Mouse (Mus musculus) myocyte (in vitro differentiated cells): ENCODE results near the gene Utp20. TPM values are rescaled to one million over a fixed set of nuclear protein-coding genes. Genes with fewer than 3 reads are reported as not detected.
"Not testable (repeated sequence)": the region's sequence is repeated elsewhere in the genome, so short reads cannot be mapped to it uniquely, and the experiment has no call there.

Experiments
- H3K27me3 ChIP-seq: one replicate; pipeline ENCODE4 v1.6.1; 2011; ENCODE audit not compliant: control insufficient read depth, insufficient read depth, insufficient read length
- H3K36me3 ChIP-seq: one replicate; pipeline ENCODE4 v1.6.1; 2011; ENCODE audit not compliant: control insufficient read depth, insufficient read depth
- H3K4me2 ChIP-seq: one replicate; pipeline ENCODE4 v1.6.1; 2011; ENCODE audit warnings: low read depth, control low read depth
- H3K4me3 ChIP-seq: one replicate; pipeline ENCODE4 v1.5.1; 2011; ENCODE audit warnings: mild to moderate bottlenecking, control low read depth, moderate library complexity
- H3K79me2 ChIP-seq: one replicate; pipeline ENCODE4 v1.6.1; 2011; ENCODE audit not compliant: control insufficient read depth, insufficient read depth
- H3ac ChIP-seq: one replicate; pipeline ENCODE4 v1.6.1; 2011; ENCODE audit not compliant: control insufficient read depth, insufficient read length
- CEBPB ChIP-seq: IDR thresholded peaks from 2 replicates; pipeline ENCODE4 v1.6.1; 2011; ENCODE audit warnings: mild to moderate bottlenecking, moderate library complexity; ENCODE audit not compliant: poor library complexity, insufficient read depth, severe bottlenecking
- E2F4 ChIP-seq: IDR thresholded peaks from one replicate; pipeline ENCODE4 v1.6.1; 2011; ENCODE audit warnings: mild to moderate bottlenecking, control low read depth, moderate library complexity; ENCODE audit not compliant: insufficient read depth
- MAX ChIP-seq: IDR thresholded peaks from one replicate; pipeline ENCODE4 v1.6.1; 2011; ENCODE audit warnings: low read depth, mild to moderate bottlenecking, control low read depth
- MYOD1 ChIP-seq, 3 experiments: IDR thresholded peaks; one replicate each; pipeline ENCODE4 v1.6.1; 2011; ENCODE audit warnings: control low read depth in 2 of 3, low read depth in 2 of 3, mild to moderate bottlenecking in 2 of 3, moderate library complexity in 1 of 3; ENCODE audit not compliant: insufficient read length in 2 of 3, control insufficient read depth in 1 of 3
- MYOG ChIP-seq, 3 experiments: IDR thresholded peaks; one replicate each; pipeline ENCODE4 v1.6.1; 2011; ENCODE audit warnings: control low read depth in 2 of 3, low read depth in 2 of 3, mild to moderate bottlenecking in 2 of 3; ENCODE audit not compliant: insufficient read length in 2 of 3, control insufficient read depth in 1 of 3, insufficient read depth in 1 of 3
- POLR2A ChIP-seq: IDR thresholded peaks from one replicate; pipeline ENCODE4 v1.6.1; 2011; ENCODE audit warnings: low read depth, mild to moderate bottlenecking, control low read depth, moderate library complexity; ENCODE audit not compliant: insufficient read length
- POLR2AphosphoS2 ChIP-seq: IDR thresholded peaks from one replicate; pipeline ENCODE4 v1.6.1; 2011; ENCODE audit warnings: low read depth, control low read depth; ENCODE audit not compliant: insufficient read length
- REST ChIP-seq: IDR thresholded peaks from one replicate; pipeline ENCODE4 v1.6.1; 2011; ENCODE audit warnings: mild to moderate bottlenecking, control low read depth, moderate library complexity; ENCODE audit not compliant: insufficient read depth, insufficient read length
- SRF ChIP-seq: IDR thresholded peaks from one replicate; pipeline ENCODE4 v1.6.1; 2011; ENCODE audit warnings: low read depth; ENCODE audit not compliant: control insufficient read depth, insufficient read length
- TCF12 ChIP-seq: IDR thresholded peaks from one replicate; pipeline ENCODE4 v1.6.1; 2011; ENCODE audit warnings: mild to moderate bottlenecking, control low read depth; ENCODE audit not compliant: poor library complexity, insufficient read depth, severe bottlenecking
- TCF3 ChIP-seq: IDR thresholded peaks from one replicate; pipeline ENCODE4 v1.6.1; 2011; ENCODE audit warnings: low read depth, control low read depth; ENCODE audit not compliant: insufficient read length
- USF1 ChIP-seq: IDR thresholded peaks from one replicate; pipeline ENCODE4 v1.6.1; 2011; ENCODE audit warnings: low read depth, mild to moderate bottlenecking, control low read depth, moderate library complexity
- polyA plus RNA-seq: library from polyadenylated mRNA; unstranded; fragments of >200 nt; fragmentation: generic; extraction: Trizol; gene quantifications from one replicate; pipeline ENCODE4 v1.2.1, GENCODE M21; 2012; ENCODE audit warnings: missing spikeins

Gene Utp20
- polyA plus RNA-seq, 1 experiment = 11.5 TPM

GRCm38 (mm10) chr10:88834227-88834626 lies 7.6 kb upstream of the Utp20 start:
- TF ChIP-seq POLR2AphosphoS2 = no peak
- no peak overlapping the region for H3K4me3 ChIP-seq
- H3K4me2 ChIP-seq = no peak overlapping the region
- no peaks in the 10 kb centered on the region for H3K79me2 ChIP-seq
- H3K36me3 ChIP-seq = no peaks in the 10 kb centered on the region
- no peak overlapping the region for H3ac ChIP-seq
- no peaks in the 10 kb centered on the region for H3K27me3 ChIP-seq

DNA sequence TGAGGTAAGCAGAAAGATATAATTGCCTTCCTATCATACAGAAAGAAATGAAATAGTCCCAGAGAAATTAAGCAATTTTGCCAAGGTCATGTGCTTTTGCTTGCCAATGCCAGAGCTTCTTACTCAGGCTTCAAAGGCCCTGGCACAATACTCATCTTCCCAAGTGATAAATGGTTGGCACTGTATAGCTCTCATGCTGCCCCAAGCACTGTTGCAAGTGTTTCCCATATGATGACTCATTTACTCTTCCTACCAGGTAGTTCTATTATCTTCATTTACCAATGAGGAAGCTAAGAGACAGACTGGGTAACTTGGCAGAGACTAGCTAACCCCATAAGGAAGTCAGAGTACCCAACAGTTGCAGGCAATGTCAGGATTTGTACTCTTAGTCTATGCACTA lies 1.8 kb upstream of the Utp20 start:
- Histone ChIP-seq H3K79me2 (peaks cover 9% of the 10 kb centered on the region), H3K36me3 (peaks cover 11% of the 10 kb centered on the region), H3ac (no peak overlapping the region), H3K4me2 (no peak overlapping the region), H3K27me3 (no peaks in the 10 kb centered on the region), H3K4me3 (no peak overlapping the region)
- no peak for TF ChIP-seq E2F4
- TF ChIP-seq MYOG (IDR thresholded peaks at IDR 0.05; ENCODE audit: control insufficient read depth in 1 of 3, insufficient read depth in 1 of 3, insufficient read length in 2 of 3, low read depth in 2 of 3) = no peak
- TF ChIP-seq TCF3 = no peak
- no peak for TF ChIP-seq CEBPB
- TF ChIP-seq USF1 = no peak
- no peak for TF ChIP-seq POLR2AphosphoS2
- TF ChIP-seq MYOD1 (IDR thresholded peaks at IDR 0.05; ENCODE audit: control insufficient read depth in 1 of 3, insufficient read length in 2 of 3, low read depth in 2 of 3) = no peak
- no peak for TF ChIP-seq MAX
- no peak for TF ChIP-seq REST
- TF ChIP-seq SRF = no peak
- TF ChIP-seq POLR2A = no peak

GRCm38 (mm10) chr10:88827596-88827995 lies 992 bp upstream of the Utp20 start:
- H3K27me3 ChIP-seq = no peaks in the 10 kb centered on the region
- H3K79me2 ChIP-seq = peaks cover 9% of the 10 kb centered on the region
- TF ChIP-seq E2F4 (no peak), REST (no peak), USF1 (no peak), SRF (no peak), TCF12 (no peak), POLR2AphosphoS2 (no peak), MYOD1 (IDR thresholded peaks at IDR 0.05; ENCODE audit: control insufficient read depth in 1 of 3, insufficient read length in 2 of 3, low read depth in 2 of 3) (no peak), MYOG (IDR thresholded peaks at IDR 0.05; ENCODE audit: control insufficient read depth in 1 of 3, insufficient read depth in 1 of 3, insufficient read length in 2 of 3, low read depth in 2 of 3) (no peak), CEBPB (no peak), POLR2A (no peak), TCF3 (no peak), MAX (no peak)
- H3ac ChIP-seq = no peak overlapping the region
- H3K4me2 ChIP-seq = peak overlapping the region; percentile 74
- peaks cover 11% of the 10 kb centered on the region for H3K36me3 ChIP-seq
- H3K4me3 ChIP-seq = peak overlapping the region; percentile 61

DNA sequence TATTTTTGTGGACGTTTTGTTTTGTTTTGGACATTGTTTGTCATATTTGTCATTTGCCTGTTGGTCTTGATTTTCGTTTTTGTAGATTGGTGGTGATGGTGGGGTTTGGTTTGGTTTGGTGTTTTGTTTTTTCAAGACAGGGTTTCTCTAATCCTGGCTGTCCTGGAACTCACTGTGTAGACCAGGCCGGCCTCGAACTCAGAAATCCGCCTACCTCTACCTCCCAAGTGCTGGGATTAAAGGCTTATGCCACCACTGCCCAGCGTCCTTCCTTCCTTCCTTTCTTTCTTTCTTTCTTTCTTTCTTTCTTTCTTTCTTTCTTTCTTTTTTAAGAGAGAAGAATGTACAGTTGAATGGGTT lies 323 bp upstream of the Utp20 start:
- not testable (repeated sequence) for H3K27me3 ChIP-seq, H3K79me2 ChIP-seq
- peak overlapping the region; percentile 74 for H3K4me2 ChIP-seq
- peak overlapping the region; percentile 56 for H3ac ChIP-seq
- peak overlapping the region; percentile 61 for H3K4me3 ChIP-seq
- peaks cover 11% of the 10 kb centered on the region for H3K36me3 ChIP-seq

DNA sequence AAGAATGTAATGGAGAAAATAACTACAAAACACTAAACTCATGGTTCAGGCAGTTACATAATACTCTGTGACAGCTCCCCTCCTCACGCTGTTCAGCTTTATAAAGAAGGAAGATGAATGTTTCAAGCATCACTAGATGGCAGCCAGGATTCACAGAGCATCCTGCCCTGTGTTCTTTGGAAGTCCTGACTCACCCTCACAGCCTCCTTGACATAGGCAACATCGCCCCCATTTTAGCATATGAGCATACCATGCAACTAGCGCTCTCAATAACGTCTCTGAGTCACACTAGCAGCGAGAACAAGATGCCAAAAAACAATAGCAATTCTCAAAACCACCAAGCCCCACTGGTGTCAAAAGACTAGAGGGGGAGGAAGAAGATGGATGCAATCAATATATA lies 9.3 kb downstream of the Utp20 start:
- TF ChIP-seq CEBPB (no peak), E2F4 (no peak), POLR2A (no peak), POLR2AphosphoS2 (no peak), USF1 (no peak), MYOG (IDR thresholded peaks at IDR 0.05; ENCODE audit: control insufficient read depth in 1 of 3, insufficient read depth in 1 of 3, insufficient read length in 2 of 3, low read depth in 2 of 3) (no peak), MAX (no peak), REST (no peak), TCF3 (no peak), MYOD1 (IDR thresholded peaks at IDR 0.05; ENCODE audit: control insufficient read depth in 1 of 3, insufficient read length in 2 of 3, low read depth in 2 of 3) (no peak), TCF12 (no peak)
- Histone ChIP-seq H3ac (no peak overlapping the region), H3K4me3 (no peak overlapping the region)

DNA sequence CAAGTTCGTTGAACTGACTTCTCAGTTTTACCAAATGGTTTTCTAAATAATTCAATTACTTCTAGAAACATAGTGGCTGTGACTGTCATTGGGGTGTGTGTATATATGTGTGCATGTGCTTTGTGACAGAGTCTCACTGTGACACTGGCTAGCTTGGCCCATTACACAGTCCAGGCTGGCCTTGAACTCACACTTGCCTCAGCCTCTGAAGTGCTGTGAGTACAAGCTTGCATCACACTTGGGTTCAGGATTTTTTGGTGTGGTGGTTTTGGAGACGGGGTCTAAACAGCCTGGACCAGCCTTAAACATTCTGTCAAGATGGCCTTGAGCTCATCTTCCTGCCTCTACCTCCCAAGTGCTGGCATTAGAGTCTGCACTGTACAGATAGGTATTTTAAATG lies 11.3 kb downstream of the Utp20 start:
- no peaks in the 10 kb centered on the region for H3K79me2 ChIP-seq
- H3K4me3 ChIP-seq = no peak overlapping the region
- H3K4me2 ChIP-seq = no peak overlapping the region
- no peaks in the 10 kb centered on the region for H3K27me3 ChIP-seq
- TF ChIP-seq REST (no peak), POLR2A (no peak), CEBPB (no peak), TCF3 (no peak), MYOG (IDR thresholded peaks at IDR 0.05; ENCODE audit: control insufficient read depth in 1 of 3, insufficient read depth in 1 of 3, insufficient read length in 2 of 3, low read depth in 2 of 3) (no peak), E2F4 (no peak), POLR2AphosphoS2 (no peak), MAX (no peak), SRF (no peak), USF1 (no peak), MYOD1 (IDR thresholded peaks at IDR 0.05; ENCODE audit: control insufficient read depth in 1 of 3, insufficient read length in 2 of 3, low read depth in 2 of 3) (no peak), TCF12 (no peak)
- H3K36me3 ChIP-seq = peaks cover 54% of the 10 kb centered on the region
- no peak overlapping the region for H3ac ChIP-seq

More for the DNA sequence above, 9.3 kb downstream of the Utp20 start:
- Histone ChIP-seq H3K27me3 (no peaks in the 10 kb centered on the region), H3K36me3 (peaks cover 48% of the 10 kb centered on the region), H3K4me2 (no peak overlapping the region), H3K79me2 (no peaks in the 10 kb centered on the region)
